Mouse (Mus musculus) gastrocnemius, postnatal 14 days (tissue): ENCODE data around the gene Vamp9. TPM values are rescaled to one million over a fixed set of nuclear protein-coding genes. Genes with fewer than 3 reads are reported as not detected.

Source experiments
- total RNA-seq, 2 experiments: library from RNA; stranded (reverse); gene quantifications; 2 replicates each; pipeline ENCODE4 v1.2.3; 2021

The Vamp9 gene
- total RNA-seq, 2 experiments from 2014 or later = not detected

Other genes with a start within 250 kb of the Vamp9 start
- 1 to 10 TPM; 1.2 to 1.7 TPM for gene Rasgef1b, start 177.2 kb upstream of the Vamp9 start, total RNA-seq
- gene Hnrnpd, start 72.7 kb downstream of the Vamp9 start, total RNA-seq = 10 to 100 TPM; 74.9 to 93.6 TPM
- gene 4930524J08Rik, start 72.8 kb downstream of the Vamp9 start, total RNA-seq = under 1 TPM; 0.55 to 0.64 TPM
- gene Hnrnpdl, start 133.4 kb downstream of the Vamp9 start, total RNA-seq = 10 to 100 TPM; 56.1 to 60.2 TPM
- gene Enoph1, start 133.7 kb downstream of the Vamp9 start, total RNA-seq = 1 to 10 TPM; 6.2 to 6.9 TPM